Mouse (Mus musculus) ES-Bruce4 (cell line): ENCODE measurements around the gene Best2. TPM values are rescaled to one million over a fixed set of nuclear protein-coding genes. Genes with fewer than 3 reads are reported as not detected.

Source experiments
- H3K27ac ChIP-seq: 2 replicates; pipeline ENCODE4 v1.5.1; 2012; ENCODE audit warnings: low read length, inconsistent platforms; ENCODE audit not compliant: insufficient read depth
- H3K27me3 ChIP-seq: 2 replicates; pipeline ENCODE4 v1.6.1; 2012; ENCODE audit warnings: mild to moderate bottlenecking, low read length, inconsistent platforms; ENCODE audit not compliant: control insufficient read depth, poor library complexity, insufficient read depth, severe bottlenecking
- H3K36me3 ChIP-seq: 2 replicates; pipeline ENCODE4 v1.6.1; 2012; ENCODE audit warnings: inconsistent platforms, mild to moderate bottlenecking, low read length, moderate library complexity; ENCODE audit not compliant: control insufficient read depth, poor library complexity, insufficient read depth, severe bottlenecking
- H3K4me1 ChIP-seq: one replicate; pipeline ENCODE4 v1.8.1; 2011; ENCODE audit warnings: low read length; ENCODE audit not compliant: control insufficient read depth, insufficient read depth
- H3K4me3 ChIP-seq: 2 replicates; pipeline ENCODE4 v1.5.1; 2011; ENCODE audit warnings: low read depth, mild to moderate bottlenecking, low read length
- H3K9ac ChIP-seq: 2 replicates; pipeline ENCODE4 v1.6.1; 2012; ENCODE audit warnings: low read depth, mild to moderate bottlenecking, inconsistent platforms; ENCODE audit not compliant: poor library complexity, severe bottlenecking
- H3K9me3 ChIP-seq: replicated peaks from 2 replicates; pipeline ENCODE4 v1.6.1; 2012; ENCODE audit warnings: mild to moderate bottlenecking, low read length, inconsistent platforms; ENCODE audit not compliant: control insufficient read depth, poor library complexity, insufficient read depth, severe bottlenecking
- CTCF ChIP-seq: IDR thresholded peaks from one replicate; pipeline ENCODE4 v1.8.1; 2011; ENCODE audit warnings: low read depth, low read length
- EP300 ChIP-seq: IDR thresholded peaks from 2 replicates; pipeline ENCODE4 v1.6.1; 2011; ENCODE audit warnings: low read depth, low read length; ENCODE audit not compliant: insufficient read depth
- POLR2A ChIP-seq: IDR thresholded peaks from one replicate; pipeline ENCODE4 v1.8.1; 2011; ENCODE audit warnings: low read length; ENCODE audit not compliant: insufficient read depth
- polyA plus RNA-seq: library from polyadenylated mRNA; stranded (reverse); fragments of >200 nt; gene quantifications from 2 replicates; pipeline ENCODE4 v1.2.4, GENCODE M21; 2011; ENCODE audit warnings: low read depth; ENCODE audit not compliant: missing spikeins, insufficient read depth, insufficient read length

Gene Best2
- polyA plus RNA-seq, 1 experiment: 1.2 TPM

- peak overlapping the region; percentile 74 for H3K9ac ChIP-seq
- H3K27me3 ChIP-seq: no peaks in the 10 kb centered on the region
- peak overlapping the region; percentile 73; the same call in 1 of the 2 replicates for H3K4me3 ChIP-seq
- TF ChIP-seq CTCF (no peak), POLR2A (no peak), EP300 (peak; percentile 71; the same call in 1 of the 2 replicates)
- H3K9me3 ChIP-seq: no peaks in the 10 kb centered on the region
- peak overlapping the region; percentile 79 for H3K27ac ChIP-seq
- peaks cover 10% of the 10 kb centered on the region for H3K4me1 ChIP-seq
- no peaks in the 10 kb centered on the region for H3K36me3 ChIP-seq
These were observed 29.9 kb downstream of the Best2 start for GRCm38 (mm10) chr8:84984294-84985048.

DNA sequence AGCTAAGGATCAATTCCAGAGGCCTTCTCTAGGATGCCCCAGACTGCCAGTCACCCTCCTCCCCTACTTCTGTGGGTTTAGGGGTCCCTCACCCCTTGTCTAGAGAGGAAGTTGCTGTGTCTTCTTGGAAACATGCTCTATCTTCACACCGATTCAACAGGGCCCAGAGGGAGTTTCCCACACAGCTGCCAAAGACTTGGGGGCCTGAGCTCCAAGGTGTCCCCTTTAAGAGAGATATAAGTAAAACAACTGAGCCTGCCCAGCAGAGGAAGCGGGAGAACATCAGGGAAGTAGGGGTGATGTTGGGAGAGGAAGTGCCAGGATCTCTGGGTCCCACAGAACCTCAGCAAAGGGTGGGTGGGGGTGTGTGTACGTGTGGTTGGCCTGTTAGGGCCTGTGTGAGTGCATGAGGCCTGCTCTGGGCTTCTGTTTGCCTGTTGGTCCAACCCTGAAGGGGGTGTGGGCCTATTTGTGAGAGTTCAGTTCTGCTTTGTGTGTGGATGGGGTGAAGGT, 31.8 kb downstream of the Best2 start:
- Histone ChIP-seq H3K27ac (no peak overlapping the region), H3K9me3 (no peaks in the 10 kb centered on the region), H3K4me1 (peaks cover 7% of the 10 kb centered on the region), H3K27me3 (no peaks in the 10 kb centered on the region), H3K9ac (no peak overlapping the region), H3K36me3 (no peaks in the 10 kb centered on the region), H3K4me3 (no peak overlapping the region)
- TF ChIP-seq POLR2A (no peak), CTCF (no peak), EP300 (no peak)

- H3K36me3 ChIP-seq: no peaks in the 10 kb centered on the region
- no peaks in the 10 kb centered on the region for H3K27me3 ChIP-seq
- TF ChIP-seq CTCF (no peak), EP300 (no peak), POLR2A (no peak)
- H3K9ac ChIP-seq: no peak overlapping the region
- H3K9me3 ChIP-seq: no peaks in the 10 kb centered on the region
- no peak overlapping the region for H3K4me3 ChIP-seq
- peaks cover 7% of the 10 kb centered on the region for H3K4me1 ChIP-seq
- no peak overlapping the region for H3K27ac ChIP-seq
These were observed 32.5 kb downstream of the Best2 start for GRCm38 (mm10) chr8:84981644-84982498.

DNA sequence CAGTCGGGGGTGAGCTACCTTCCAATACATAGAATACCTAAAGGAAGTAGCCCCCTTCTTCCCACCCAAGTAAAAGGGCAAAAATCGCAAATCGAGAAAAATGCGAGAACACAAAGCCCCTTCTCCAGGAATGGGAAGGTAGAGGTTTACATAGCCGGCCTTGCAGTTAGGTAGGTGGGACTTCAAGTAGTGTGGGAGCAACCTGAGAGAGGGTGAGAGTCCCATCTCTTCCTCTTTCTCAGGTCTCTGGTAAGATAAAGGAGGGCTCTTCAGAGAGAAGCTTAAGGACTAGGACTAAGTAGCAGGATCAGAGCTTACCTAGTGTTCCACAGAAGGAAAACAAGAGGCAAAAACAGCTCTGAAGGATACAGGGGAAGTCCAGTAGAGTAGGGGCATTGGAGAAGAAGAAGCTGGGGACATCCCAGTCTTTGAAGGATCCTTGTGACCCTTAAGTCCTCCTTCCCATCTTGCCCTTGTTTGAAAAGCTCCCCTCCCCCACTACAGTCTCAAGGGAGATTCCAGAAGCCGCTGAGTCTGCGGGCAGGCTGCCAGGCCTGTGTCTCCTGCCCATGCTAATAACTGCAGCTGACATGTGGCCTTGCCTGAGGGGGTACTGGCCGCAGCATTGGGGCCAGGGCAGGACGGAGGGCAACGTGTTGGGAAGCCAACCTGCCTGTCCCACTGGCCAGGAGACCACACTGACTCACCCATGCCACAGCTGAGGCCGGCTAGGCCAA, 33.5 kb downstream of the Best2 start:
- peaks cover 7% of the 10 kb centered on the region for H3K4me1 ChIP-seq
- no peaks in the 10 kb centered on the region for H3K36me3 ChIP-seq
- peak overlapping the region; percentile 59 for H3K27ac ChIP-seq
- no peaks in the 10 kb centered on the region for H3K27me3 ChIP-seq
- peak overlapping the region; percentile 58 for H3K4me3 ChIP-seq
- peak overlapping the region; percentile 92 for H3K9ac ChIP-seq
- TF ChIP-seq POLR2A: no peak
- no peak for TF ChIP-seq CTCF
- no peak for TF ChIP-seq EP300
- no peaks in the 10 kb centered on the region for H3K9me3 ChIP-seq

DNA sequence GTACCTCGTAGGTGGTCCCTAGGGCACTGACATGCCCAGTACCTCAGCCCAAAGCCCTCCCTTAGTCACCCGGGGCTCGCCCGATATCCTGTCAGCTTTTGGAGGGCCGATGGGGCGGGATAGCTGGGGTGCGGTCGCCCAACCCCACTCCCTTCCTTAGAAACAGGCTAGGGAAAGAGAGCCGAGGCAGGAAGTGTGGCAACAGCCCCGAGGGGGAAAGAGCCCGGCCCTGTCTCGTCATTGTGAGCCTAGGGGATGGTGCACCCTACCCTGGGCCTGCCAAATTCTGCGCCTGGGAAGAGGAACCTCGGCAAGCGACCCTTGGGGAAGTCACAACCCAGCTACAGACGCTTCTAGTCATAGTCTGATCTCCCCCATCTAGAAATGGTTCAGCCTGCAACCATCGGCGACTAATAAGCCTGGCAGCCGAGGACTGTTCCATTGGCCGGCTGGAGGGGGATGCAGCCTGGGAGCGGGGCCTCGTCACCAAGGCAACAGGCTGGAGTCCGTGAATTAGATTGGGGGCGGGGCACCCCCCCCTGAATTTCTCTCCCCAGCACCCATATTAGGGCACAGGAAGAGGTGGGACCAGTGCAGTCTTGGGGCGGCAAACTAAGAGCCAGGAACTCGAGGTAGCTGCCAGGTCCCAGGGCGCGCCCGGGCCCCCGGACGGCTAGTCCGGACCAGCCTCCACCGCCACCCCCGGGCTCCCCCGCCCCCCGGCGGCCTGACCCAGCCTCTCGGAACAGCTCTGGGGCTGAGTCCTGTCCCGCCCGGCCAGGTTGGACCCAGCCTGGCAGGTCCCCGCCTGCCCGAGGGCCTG, 34.5 kb downstream of the Best2 start:
- Histone ChIP-seq H3K27ac (peak overlapping the region; percentile 59), H3K9ac (peak overlapping the region; percentile 92), H3K36me3 (peaks cover 4% of the 10 kb centered on the region; the same call in 1 of the 2 replicates), H3K27me3 (no peaks in the 10 kb centered on the region), H3K4me3 (peak overlapping the region; percentile 58), H3K9me3 (no peaks in the 10 kb centered on the region), H3K4me1 (peaks cover 7% of the 10 kb centered on the region)
- no peak for TF ChIP-seq POLR2A
